Mouse (Mus musculus) left cerebral cortex, postnatal 36 days (tissue): ENCODE results near the gene Bcar1. TPM values are rescaled to one million over a fixed set of nuclear protein-coding genes. Genes with fewer than 3 reads are reported as not detected.

Experiments used
- DNase-seq, 2 experiments: peaks; one replicate each; pipeline ENCODE4 v3.0.0; 2021 to 2022; ENCODE audit warnings: low spot score in 2 of 2, mixed read lengths in 1 of 2
- intact Hi-C: fragments of 180-260 bp; cut with DNase I; formaldehyde crosslinking; loops from one replicate; pipeline ENCODE4 v1.15.1; 2025
- total RNA-seq, 2 experiments: library from RNA; stranded (reverse); gene quantifications; 2 replicates each; pipeline ENCODE4 v1.2.3; 2021

Bcar1 gene
- total RNA-seq, 2 experiments from 2014 or later: 51.8 to 53.9 TPM

- intact Hi-C loops: no loop called here
- peak; percentile 57 to 63 for DNase-seq
Measured at GRCm38 (mm10) chr8:111726102-111726900, 17.3 kb downstream of the Bcar1 start.

- DNase-seq: no peak
- intact Hi-C loops: no loop called here
Measured at GRCm38 (mm10) chr8:111725341-111725740, 18.3 kb downstream of the Bcar1 start.

GRCm38 (mm10) chr8:111720115-111720544 is 23.5 kb downstream of the Bcar1 start:
- intact Hi-C loops: no loop called here
- DNase-seq: no peak

- intact Hi-C loops: no loop called here
- peak in 1 of 2 experiments; percentile 4 for DNase-seq
Measured at GRCm38 (mm10) chr8:111718937-111719336, 24.7 kb downstream of the Bcar1 start.

- DNase-seq: peak in 1 of 2 experiments; percentile 7
- intact Hi-C loops: no loop called here
Measured at GRCm38 (mm10) chr8:111717866-111718265, 25.7 kb downstream of the Bcar1 start.

- intact Hi-C loops: no loop called here
- DNase-seq: no peak
Measured at GRCm38 (mm10) chr8:111717488-111717792, 26.2 kb downstream of the Bcar1 start.

- peak; percentile 67 to 74 for DNase-seq
- intact Hi-C loops: no loop called here
Measured at GRCm38 (mm10) chr8:111716603-111717487, 26.8 kb downstream of the Bcar1 start.

- intact Hi-C loops: no loop called here
- DNase-seq: peak in 1 of 2 experiments; percentile 2
Measured at GRCm38 (mm10) chr8:111715514-111715913, 28.1 kb downstream of the Bcar1 start.

- intact Hi-C loops: loop anchor here (5.0 kb wide), 1 partner anchor 118 kb away; no protein-coding TSS in a partner anchor
- DNase-seq: no peak
Measured at GRCm38 (mm10) chr8:111714295-111714694, 29.3 kb downstream of the Bcar1 start.

GRCm38 (mm10) chr8:111713817-111714216 is 29.8 kb downstream of the Bcar1 start:
- no peak for DNase-seq
- intact Hi-C loops: loop anchor here (5.0 kb wide), 1 partner anchor 118 kb away; no protein-coding TSS in a partner anchor

GRCm38 (mm10) chr8:111713291-111713690 is 30.3 kb downstream of the Bcar1 start:
- intact Hi-C loops: loop anchor here (5.0 kb wide), 1 partner anchor 119 kb away; no protein-coding TSS in a partner anchor
- no peak for DNase-seq

GRCm38 (mm10) chr8:111712588-111712987 is 31.0 kb downstream of the Bcar1 start:
- no peak for DNase-seq
- intact Hi-C loops: loop anchor here (5.0 kb wide), 1 partner anchor 120 kb away; no protein-coding TSS in a partner anchor

GRCm38 (mm10) chr8:111712135-111712534 is 31.5 kb downstream of the Bcar1 start:
- DNase-seq: peak in 1 of 2 experiments; percentile 50
- intact Hi-C loops: loop anchor here (5.0 kb wide), 1 partner anchor 120 kb away; no protein-coding TSS in a partner anchor

GRCm38 (mm10) chr8:111710777-111711485 is 32.7 kb downstream of the Bcar1 start:
- no peak for DNase-seq
- intact Hi-C loops: loop anchor here (5.0 kb wide), 1 partner anchor 121 kb away; no protein-coding TSS in a partner anchor

GRCm38 (mm10) chr8:111709223-111709622 is 34.4 kb downstream of the Bcar1 start:
- DNase-seq: no peak
- intact Hi-C loops: no loop called here

GRCm38 (mm10) chr8:111708265-111708664 is 35.3 kb downstream of the Bcar1 start:
- DNase-seq: no peak
- intact Hi-C loops: no loop called here

- no peak for DNase-seq
- intact Hi-C loops: no loop called here
Measured at GRCm38 (mm10) chr8:111705699-111706098, 37.9 kb downstream of the Bcar1 start.

GRCm38 (mm10) chr8:111705222-111705621 is 38.4 kb downstream of the Bcar1 start:
- intact Hi-C loops: no loop called here
- DNase-seq: no peak

- intact Hi-C loops: loop anchor here (5.0 kb wide), 1 partner anchor 63 kb away; no protein-coding TSS in a partner anchor
- DNase-seq: no peak
Measured at GRCm38 (mm10) chr8:111704585-111704984, 39.0 kb downstream of the Bcar1 start.
